Mouse (Mus musculus): ENCODE data around the gene Fam57b. TPM values are rescaled to one million over a fixed set of nuclear protein-coding genes. Genes with fewer than 3 reads are reported as not detected.
A peak's percentile ranks its signal among the peaks of the same experiment; 100 is the strongest.

The Fam57b gene
- polyA plus RNA-seq, 1 experiment from 2014 or later, result 1.2 TPM

DNA sequence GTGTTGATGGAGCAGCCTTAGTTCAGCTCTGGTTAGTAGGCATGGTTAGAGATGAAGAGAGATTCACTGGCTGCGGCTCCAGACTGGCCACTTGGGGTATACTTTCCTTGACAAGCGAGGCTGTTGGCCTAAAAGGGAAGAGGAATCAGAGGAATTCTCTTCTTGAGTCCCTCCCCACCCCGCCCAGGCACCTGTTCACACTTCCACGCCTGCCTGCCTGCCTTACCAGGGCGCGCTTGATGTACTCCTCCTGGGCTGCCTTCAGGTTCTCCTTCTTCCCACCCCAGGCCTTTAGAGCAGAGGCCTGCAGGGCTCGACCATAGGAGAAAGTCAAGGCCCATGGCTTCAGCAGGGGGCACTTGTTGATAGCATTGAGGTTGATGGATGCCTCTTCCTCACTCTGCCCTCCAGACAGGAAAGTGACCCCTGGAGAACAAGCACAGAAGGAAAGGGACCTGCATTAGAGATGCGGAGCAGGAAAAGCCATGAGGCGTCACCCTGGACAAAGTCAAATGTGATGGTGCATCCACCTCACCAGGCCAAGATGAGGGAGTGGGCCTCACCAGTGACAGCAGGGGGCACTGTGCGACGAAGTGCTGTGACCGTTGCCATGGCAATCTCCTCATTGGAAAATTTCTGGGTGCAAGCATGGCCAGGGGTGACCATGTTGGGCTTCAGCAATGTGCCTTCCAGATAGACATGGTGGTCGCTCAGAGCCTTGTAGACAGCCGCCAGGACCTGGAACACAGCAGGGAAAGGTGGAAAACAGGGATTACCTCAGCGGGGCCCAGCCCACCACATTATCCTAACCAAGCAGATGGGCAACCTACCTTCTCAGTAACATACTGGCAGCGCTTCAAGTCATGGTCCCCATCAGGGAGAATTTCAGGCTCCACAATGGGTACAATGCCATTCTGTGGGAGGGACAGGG, 1.8 kb upstream of the Fam57b start:
- Histone ChIP-seq H3K4me1 (ENCODE audit: control insufficient read depth in 2 of 2, insufficient read depth in 2 of 2, low read length in 2 of 2) (peaks cover 12 to 37% of the 10 kb centered on the region in 2 experiments), H3K4me3 (ENCODE audit: control insufficient read depth in 1 of 2, insufficient read depth in 1 of 2, low read depth in 1 of 2, low read length in 2 of 2) (0 out of 4 replicates have a peak overlapping the region, but pooled peaks of 1 of the 2 experiments have one; percentile 72), H3K27me3 (ENCODE audit: control insufficient read depth, insufficient read depth, low read length) (no peaks in the 10 kb centered on the region), H3K9ac (ENCODE audit: low read length) (peak overlapping the region; percentile 97; the same call in 1 of the 2 replicates), H3K36me3 (ENCODE audit: control insufficient read depth, insufficient read depth, low read length) (peaks cover 43% of the 10 kb centered on the region), H3K27ac (replicated peaks in 1 of 2; ENCODE audit: control insufficient read depth in 1 of 2, insufficient read depth in 1 of 2, low read depth in 2 of 2, low read length in 2 of 2) (no peak overlapping the region), H3K4me2 (ENCODE audit: low read length) (peak overlapping the region; percentile 82), H3K9me3 (ENCODE audit: control insufficient read depth, low read length) (no peaks in the 10 kb centered on the region)
- no peak for ATAC-seq (ENCODE audit: insufficient number of reproducible peaks, insufficient read depth, low FRiP score, low read depth)
- 78% methylated on average over 16 of the region's 16 CpGs for WGBS

DNA sequence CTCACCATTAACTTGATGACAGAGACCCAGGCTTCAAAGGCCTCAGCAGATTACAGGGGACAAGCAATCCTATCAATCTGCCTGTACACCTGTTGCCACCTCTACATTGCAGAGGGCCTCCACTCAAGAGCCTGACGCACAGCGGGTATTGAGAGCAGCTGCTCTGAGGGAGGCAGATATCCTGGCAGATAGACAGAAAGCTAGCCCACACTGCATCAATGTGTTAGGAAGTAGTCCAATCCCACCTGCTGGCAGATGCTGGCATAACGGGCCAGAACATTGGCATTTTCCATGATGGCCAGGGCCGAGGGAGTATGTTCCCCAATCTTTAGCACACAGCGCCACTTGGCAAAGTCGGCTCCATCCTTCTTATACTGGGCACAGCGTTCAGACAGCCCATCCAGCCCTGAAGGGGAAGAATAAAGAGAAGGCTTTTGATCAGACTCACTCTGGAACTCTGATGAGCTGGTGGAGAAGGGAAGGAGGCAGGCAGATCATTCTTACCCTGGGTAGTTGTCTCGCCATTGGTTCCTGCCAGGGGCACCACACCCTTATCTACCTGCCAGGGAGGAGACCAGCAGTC, 1.0 kb upstream of the Fam57b start:
- peak overlapping the region; percentile 97 for H3K9ac ChIP-seq (ENCODE audit: low read length)
- 61% methylated on average over 8 of the region's 8 CpGs for WGBS
- H3K27me3 ChIP-seq (ENCODE audit: control insufficient read depth, insufficient read depth, low read length), result no peaks in the 10 kb centered on the region
- peak overlapping the region; percentile 72 to 91; a peak in 3 of 4 replicates for H3K4me3 ChIP-seq (ENCODE audit: control insufficient read depth in 1 of 2, insufficient read depth in 1 of 2, low read depth in 1 of 2, low read length in 2 of 2)
- peaks cover 43% of the 10 kb centered on the region for H3K36me3 ChIP-seq (ENCODE audit: control insufficient read depth, insufficient read depth, low read length)
- no peak for ATAC-seq (ENCODE audit: insufficient number of reproducible peaks, insufficient read depth, low FRiP score, low read depth)
- peak overlapping the region; percentile 82 for H3K4me2 ChIP-seq (ENCODE audit: low read length)
- H3K27ac ChIP-seq (replicated peaks in 1 of 2; ENCODE audit: control insufficient read depth in 1 of 2, insufficient read depth in 1 of 2, low read depth in 2 of 2, low read length in 2 of 2), result peak overlapping the region in 1 of 2 experiments; percentile 100; a peak in 1 of 4 replicates
- H3K4me1 ChIP-seq (ENCODE audit: control insufficient read depth in 2 of 2, insufficient read depth in 2 of 2, low read length in 2 of 2), result peaks cover 15 to 34% of the 10 kb centered on the region in 2 experiments
- no peaks in the 10 kb centered on the region for H3K9me3 ChIP-seq (ENCODE audit: control insufficient read depth, low read length)

DNA sequence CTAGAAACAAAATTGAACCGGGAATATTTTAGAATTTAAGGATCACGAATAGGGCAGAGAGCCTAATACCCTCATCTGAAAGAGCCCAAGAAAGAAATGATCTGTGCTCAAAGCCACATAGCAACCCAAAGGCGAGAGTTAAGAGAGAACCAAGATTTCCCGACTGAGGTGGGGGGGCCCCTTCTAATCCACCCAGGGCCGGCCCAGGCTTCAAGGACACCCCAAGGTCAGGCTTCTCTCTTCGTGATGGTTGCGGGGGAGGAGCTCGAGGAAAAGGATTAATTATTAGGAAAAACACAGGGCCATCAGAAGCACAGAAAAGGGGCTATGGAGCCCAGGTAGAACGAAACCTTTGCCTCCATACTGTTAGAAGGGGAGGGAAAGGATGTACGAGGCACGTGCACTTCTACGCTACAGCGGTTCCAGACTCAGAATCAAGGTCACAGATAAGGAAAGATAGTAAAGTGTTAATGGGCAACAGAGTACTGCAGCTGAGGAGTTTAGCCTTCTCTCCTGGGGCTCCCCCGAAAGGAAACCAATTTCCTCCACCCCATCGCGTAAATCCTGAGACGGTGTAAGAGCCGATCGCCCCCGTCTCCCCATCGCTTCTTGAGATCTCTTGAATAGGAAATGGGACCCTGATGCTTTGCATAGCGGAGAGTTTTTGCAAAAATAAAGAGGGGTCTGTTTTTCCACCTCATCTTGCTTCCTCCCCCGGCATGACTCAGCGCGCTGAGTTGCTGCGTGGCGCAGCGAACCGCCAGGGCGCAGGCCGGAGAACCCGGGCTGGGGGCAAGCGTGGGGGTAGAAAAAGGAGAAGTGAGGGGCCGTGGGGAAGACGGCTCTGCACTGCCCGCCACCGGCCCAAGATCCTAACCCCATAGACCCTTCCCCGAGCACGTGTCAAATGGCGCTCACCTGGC, 920 bp downstream of the Fam57b start:
- H3K4me1 ChIP-seq (ENCODE audit: control insufficient read depth in 2 of 2, insufficient read depth in 2 of 2, low read length in 2 of 2), result peaks cover 13 to 25% of the 10 kb centered on the region in 2 experiments
- no peaks in the 10 kb centered on the region for H3K9me3 ChIP-seq (ENCODE audit: control insufficient read depth, low read length)
- peak overlapping the region; percentile 82 for H3K4me2 ChIP-seq (ENCODE audit: low read length)
- peak overlapping the region; percentile 94 to 100 for H3K27ac ChIP-seq (replicated peaks in 1 of 2; ENCODE audit: control insufficient read depth in 1 of 2, insufficient read depth in 1 of 2, low read depth in 2 of 2, low read length in 2 of 2)
- no peaks in the 10 kb centered on the region for H3K27me3 ChIP-seq (ENCODE audit: control insufficient read depth, insufficient read depth, low read length)
- no peak for ATAC-seq (ENCODE audit: insufficient number of reproducible peaks, insufficient read depth, low FRiP score, low read depth)
- H3K9ac ChIP-seq (ENCODE audit: low read length), result peak overlapping the region; percentile 97
- WGBS, result under 1% methylated on average over 40 of the region's 40 CpGs
- H3K36me3 ChIP-seq (ENCODE audit: control insufficient read depth, insufficient read depth, low read length), result peaks cover 50% of the 10 kb centered on the region
- H3K4me3 ChIP-seq (ENCODE audit: control insufficient read depth in 1 of 2, insufficient read depth in 1 of 2, low read depth in 1 of 2, low read length in 2 of 2), result peak overlapping the region; percentile 72 to 91

DNA sequence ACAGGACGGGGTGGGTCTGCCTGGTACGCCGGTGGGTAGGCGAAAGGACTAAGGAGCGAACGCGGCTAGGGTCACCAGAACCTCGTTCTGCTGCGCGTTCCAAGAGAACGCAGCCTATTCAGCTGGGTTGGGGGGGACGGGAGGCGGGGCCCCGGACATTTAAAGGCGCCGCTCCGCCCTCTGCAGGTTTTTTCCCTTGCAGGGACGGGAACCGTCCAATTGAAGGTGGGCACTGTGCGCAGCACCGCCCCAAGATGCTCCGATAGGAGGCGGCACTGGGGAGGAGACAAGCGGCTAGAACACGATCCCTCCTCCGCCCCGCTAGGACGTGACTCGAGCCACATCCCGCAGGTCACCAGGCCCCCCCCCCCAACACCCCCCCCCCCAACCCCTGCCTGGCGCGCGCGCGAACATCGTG, 1.6 kb downstream of the Fam57b start:
- WGBS, result under 1% methylated on average over 29 of the region's 36 CpGs

GRCm38 (mm10) chr7:126799468-126800268, 2.2 kb downstream of the Fam57b start:
- Histone ChIP-seq H3K4me3 (ENCODE audit: control insufficient read depth in 1 of 2, insufficient read depth in 1 of 2, low read depth in 1 of 2, low read length in 2 of 2) (peak overlapping the region; percentile 57 to 72), H3K4me1 (ENCODE audit: control insufficient read depth in 2 of 2, insufficient read depth in 2 of 2, low read length in 2 of 2) (peaks cover 13 to 25% of the 10 kb centered on the region in 2 experiments), H3K27ac (replicated peaks in 1 of 2; ENCODE audit: control insufficient read depth in 1 of 2, insufficient read depth in 1 of 2, low read depth in 2 of 2, low read length in 2 of 2) (peak overlapping the region; percentile 100), H3K9ac (ENCODE audit: low read length) (peak overlapping the region; percentile 89), H3K27me3 (ENCODE audit: control insufficient read depth, insufficient read depth, low read length) (no peaks in the 10 kb centered on the region), H3K9me3 (ENCODE audit: control insufficient read depth, low read length) (no peaks in the 10 kb centered on the region), H3K4me2 (ENCODE audit: low read length) (peak overlapping the region; percentile 90), H3K36me3 (ENCODE audit: control insufficient read depth, insufficient read depth, low read length) (peaks cover 48% of the 10 kb centered on the region)
- ATAC-seq (ENCODE audit: insufficient number of reproducible peaks, insufficient read depth, low FRiP score, low read depth), result peak; percentile 86
- WGBS, result 1% methylated on average over 37 of the region's 38 CpGs

More for the DNA sequence above, 1.6 kb downstream of the Fam57b start:
- peak overlapping the region; percentile 100 for H3K27ac ChIP-seq (replicated peaks in 1 of 2; ENCODE audit: control insufficient read depth in 1 of 2, insufficient read depth in 1 of 2, low read depth in 2 of 2, low read length in 2 of 2)
- ATAC-seq (ENCODE audit: insufficient number of reproducible peaks, insufficient read depth, low FRiP score, low read depth), result peak; percentile 93
- H3K4me2 ChIP-seq (ENCODE audit: low read length), result peak overlapping the region; percentile 90
- H3K27me3 ChIP-seq (ENCODE audit: control insufficient read depth, insufficient read depth, low read length), result no peaks in the 10 kb centered on the region
- no peaks in the 10 kb centered on the region for H3K9me3 ChIP-seq (ENCODE audit: control insufficient read depth, low read length)
- H3K36me3 ChIP-seq (ENCODE audit: control insufficient read depth, insufficient read depth, low read length), result peaks cover 51% of the 10 kb centered on the region
- H3K9ac ChIP-seq (ENCODE audit: low read length), result peak overlapping the region; percentile 97
- peak overlapping the region; percentile 72 to 91 for H3K4me3 ChIP-seq (ENCODE audit: control insufficient read depth in 1 of 2, insufficient read depth in 1 of 2, low read depth in 1 of 2, low read length in 2 of 2)
- peaks cover 13 to 25% of the 10 kb centered on the region in 2 experiments for H3K4me1 ChIP-seq (ENCODE audit: control insufficient read depth in 2 of 2, insufficient read depth in 2 of 2, low read length in 2 of 2)

DNA sequence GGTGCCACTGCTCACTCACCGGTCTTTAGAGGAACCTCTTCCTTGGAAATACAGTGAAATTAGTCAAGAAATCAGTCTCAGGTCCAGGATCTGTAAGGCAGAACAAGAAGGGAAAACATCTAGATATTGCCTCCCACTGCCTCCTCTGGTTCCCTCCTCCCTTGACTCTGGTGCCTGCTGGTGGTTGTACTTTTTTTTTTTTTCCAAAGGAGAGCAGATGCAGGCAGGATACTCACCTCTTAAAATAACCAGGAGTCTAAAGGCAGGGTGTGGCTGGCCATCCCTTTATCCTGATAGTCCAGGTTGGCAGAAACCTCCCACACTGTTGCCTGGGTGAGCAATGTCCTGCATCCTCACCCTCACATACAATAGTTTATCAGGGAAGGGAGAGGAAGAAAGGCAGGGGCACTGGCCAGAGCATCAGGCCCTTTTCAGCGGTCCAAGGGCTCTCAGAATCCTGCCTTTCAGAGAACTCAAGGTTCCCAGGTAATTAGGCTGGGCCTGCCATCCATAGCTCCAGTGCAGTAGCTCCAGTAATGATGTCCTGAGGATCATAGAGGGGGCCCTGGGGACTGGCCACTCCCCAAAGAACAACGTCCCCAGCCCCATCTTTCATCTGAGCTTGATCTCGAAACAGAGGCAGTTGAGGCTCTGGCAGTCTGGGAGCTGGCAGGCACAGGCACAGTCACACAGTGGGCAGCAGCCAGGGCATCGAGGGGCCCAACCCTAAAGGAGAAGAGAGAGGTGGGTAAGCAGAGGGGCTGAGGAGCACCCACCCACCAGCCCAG, 3.0 kb downstream of the Fam57b start:
- Histone ChIP-seq H3K9me3 (ENCODE audit: control insufficient read depth, low read length) (no peaks in the 10 kb centered on the region), H3K9ac (ENCODE audit: low read length) (peak overlapping the region; percentile 89), H3K27me3 (ENCODE audit: control insufficient read depth, insufficient read depth, low read length) (no peaks in the 10 kb centered on the region), H3K4me3 (ENCODE audit: control insufficient read depth in 1 of 2, insufficient read depth in 1 of 2, low read depth in 1 of 2, low read length in 2 of 2) (peak overlapping the region; percentile 57 to 72), H3K4me2 (ENCODE audit: low read length) (peak overlapping the region; percentile 90), H3K4me1 (ENCODE audit: control insufficient read depth in 2 of 2, insufficient read depth in 2 of 2, low read length in 2 of 2) (peaks cover 13 to 25% of the 10 kb centered on the region in 2 experiments), H3K27ac (replicated peaks in 1 of 2; ENCODE audit: control insufficient read depth in 1 of 2, insufficient read depth in 1 of 2, low read depth in 2 of 2, low read length in 2 of 2) (peak overlapping the region; percentile 100), H3K36me3 (ENCODE audit: control insufficient read depth, insufficient read depth, low read length) (peaks cover 43% of the 10 kb centered on the region)
- 45% methylated on average over 5 of the region's 5 CpGs for WGBS
- no peak for ATAC-seq (ENCODE audit: insufficient number of reproducible peaks, insufficient read depth, low FRiP score, low read depth)

Data from heart, embryonic 14.5 days (tissue).